Mouse (Mus musculus) colon, adult 2 months (tissue): ENCODE results near the gene Igf1. TPM values are rescaled to one million over a fixed set of nuclear protein-coding genes. Genes with fewer than 3 reads are reported as not detected.

Experiments
- polyA plus RNA-seq: library from polyadenylated mRNA; depleted of rRNA; stranded (reverse); fragments of >200 nt; gene quantifications from 2 replicates; pipeline ENCODE4 v1.2.3, GENCODE M21; 2012; rRNA removed

Igf1 gene
- 11.1 and 14.2 TPM in 2 replicates for polyA plus RNA-seq

GRCm38 (mm10) chr10:87858013-87858806, at the start of gene Igf1:
Igf1 (plus strand) TSS chr10:87858265.

Other genes starting within 250 kb of the Igf1 start
- not detected in 2 replicates for gene Pmch, start 232.8 kb downstream of the Igf1 start, polyA plus RNA-seq